Mouse (Mus musculus) liver, embryonic 12.5 days (tissue): Measurements from ENCODE around the gene Flot1. TPM values are rescaled to one million over a fixed set of nuclear protein-coding genes. Genes with fewer than 3 reads are reported as not detected.

Source experiments
- ATAC-seq: fragments of 200-750 bp; cut with Nextera tagmentation; 2 replicates; pipeline ENCODE4 v1.8.0; 2017; ENCODE audit warnings: moderate number of reproducible peaks, mild to moderate bottlenecking, moderate library complexity
- H3K27ac ChIP-seq: fragments of 300-500 bp; sonication (generic); 2 replicates; pipeline ENCODE4 v1.5.1; 2016; ENCODE audit warnings: mild to moderate bottlenecking
- H3K27me3 ChIP-seq: fragments of 300-500 bp; sonication (generic); replicated peaks from 2 replicates; pipeline ENCODE4 v1.6.1; 2016; ENCODE audit warnings: mild to moderate bottlenecking, moderate library complexity
- H3K36me3 ChIP-seq: fragments of 300-500 bp; sonication (generic); 2 replicates; pipeline ENCODE4 v1.6.1; 2016; ENCODE audit warnings: mild to moderate bottlenecking, moderate library complexity
- H3K4me1 ChIP-seq: fragments of 300-500 bp; sonication (generic); 2 replicates; pipeline ENCODE4 v1.6.1; 2016
- H3K4me2 ChIP-seq: fragments of 300-500 bp; sonication (generic); 2 replicates; pipeline ENCODE4 v1.6.1; 2016; ENCODE audit warnings: mild to moderate bottlenecking, moderate library complexity
- H3K4me3 ChIP-seq: fragments of 300-500 bp; sonication (generic); 2 replicates; pipeline ENCODE4 v1.5.1; 2016; ENCODE audit warnings: mild to moderate bottlenecking, moderate library complexity
- H3K9ac ChIP-seq: fragments of 300-500 bp; sonication (generic); 2 replicates; pipeline ENCODE4 v1.6.1; 2016; ENCODE audit warnings: mild to moderate bottlenecking, moderate library complexity
- H3K9me3 ChIP-seq: fragments of 300-500 bp; sonication (generic); replicated peaks from 2 replicates; pipeline ENCODE4 v1.6.1; 2016; ENCODE audit warnings: mild to moderate bottlenecking, moderate library complexity
- WGBS: fragments of 180-500 bp; shearing (Covaris S2); methylation state at CpG from one replicate; pipeline ENCODE4 v1.1.7; 2016; ENCODE audit not compliant: insufficient replicate concordance; 5-methylcytosine and 5-hydroxymethylcytosine counted together
- polyA plus RNA-seq: library from polyadenylated mRNA; unstranded; fragments of >200 nt; fragmentation: Nextera tagmentation; extraction: Ambion mirVana; gene quantifications from 2 replicates; pipeline ENCODE4 v1.2.1, GENCODE M21; 2016

Flot1 gene
- polyA plus RNA-seq, 1 experiment from 2014 or later, result 43.1 TPM

- Histone ChIP-seq H3K27me3 (peaks cover 70% of the 10 kb centered on the region), H3K9me3 (no peaks in the 10 kb centered on the region), H3K4me2 (peak overlapping the region; percentile 91), H3K27ac (peak overlapping the region; percentile 78; the same call in 1 of the 2 replicates), H3K4me1 (peaks cover 79% of the 10 kb centered on the region), H3K9ac (peak overlapping the region; percentile 66; the same call in 1 of the 2 replicates), H3K36me3 (no peaks in the 10 kb centered on the region; the same call in 1 of the 2 replicates), H3K4me3 (peak overlapping the region; percentile 61)
- no peak for ATAC-seq
- 36% methylated on average over 10 of the region's 10 CpGs for WGBS
These were observed 41.9 kb downstream of the Flot1 start for GRCm38 (mm10) chr17:35864832-35865353.

- ATAC-seq, result no peak
- H3K36me3 ChIP-seq, result no peaks in the 10 kb centered on the region; the same call in 1 of the 2 replicates
- H3K9ac ChIP-seq, result peak within 1 kb of the TSS; percentile 66
- H3K27me3 ChIP-seq, result peaks cover 70% of the 10 kb centered on the region
- H3K9me3 ChIP-seq, result no peaks in the 10 kb centered on the region
- peak within 1 kb of the TSS; percentile 61 for H3K4me3 ChIP-seq
- peak within 1 kb of the TSS; percentile 78 for H3K27ac ChIP-seq
- under 1% methylated on average over 48 of the region's 48 CpGs for WGBS
- H3K4me2 ChIP-seq, result peak within 1 kb of the TSS; percentile 91
- H3K4me1 ChIP-seq, result peaks cover 79% of the 10 kb centered on the region
These were observed 42.7 kb downstream of the Flot1 start, which contains the start of gene Ppp1r18 for GRCm38 (mm10) chr17:35865481-35866280. Gene Ppp1r18, plus strand, starts transcription at chr17:35865593.

DNA sequence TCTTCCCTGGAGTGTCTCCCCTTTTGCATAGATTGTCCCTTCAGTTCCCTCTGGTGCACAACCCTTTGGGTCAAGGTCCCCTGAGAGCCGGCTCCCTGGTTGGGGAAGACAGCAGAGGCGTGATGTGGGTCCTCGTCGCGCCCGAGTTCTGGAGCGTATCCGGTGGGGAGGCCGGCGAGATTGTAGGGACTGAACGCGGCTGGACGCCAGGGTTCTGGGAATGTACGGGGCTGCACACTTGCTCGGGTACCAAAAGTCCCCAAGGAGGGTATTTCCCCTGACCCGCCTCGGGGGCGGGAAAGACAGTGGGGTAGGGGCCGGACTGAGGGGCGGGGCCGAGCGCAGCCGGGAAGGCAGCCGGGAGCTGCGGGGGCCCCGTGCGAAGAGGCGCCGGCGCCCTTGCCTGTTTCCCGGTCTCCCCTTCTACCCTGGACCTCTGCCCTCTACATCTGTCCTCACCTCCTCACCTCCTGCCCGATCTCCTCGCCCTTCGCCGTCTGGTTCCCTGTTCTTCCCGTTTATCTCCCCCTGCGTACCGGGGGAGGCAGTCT is 43.3 kb downstream of the Flot1 start:
- H3K36me3 ChIP-seq, result peaks cover 4% of the 10 kb centered on the region
- peaks cover 4% of the 10 kb centered on the region; the same call in 1 of the 2 replicates for H3K9me3 ChIP-seq
- H3K4me2 ChIP-seq, result peak overlapping the region; percentile 91
- peaks cover 81% of the 10 kb centered on the region for H3K4me1 ChIP-seq
- no peak for ATAC-seq
- WGBS, result under 1% methylated on average over 38 of the region's 38 CpGs
- peak overlapping the region; percentile 61 for H3K4me3 ChIP-seq
- peak overlapping the region; percentile 78 for H3K27ac ChIP-seq
- peaks cover 70% of the 10 kb centered on the region for H3K27me3 ChIP-seq
- H3K9ac ChIP-seq, result peak overlapping the region; percentile 66

- peak overlapping the region; percentile 61 for H3K4me3 ChIP-seq
- H3K27ac ChIP-seq, result peak overlapping the region; percentile 78
- peak overlapping the region; percentile 91 for H3K4me2 ChIP-seq
- peak overlapping the region; percentile 66 for H3K9ac ChIP-seq
- peaks cover 6% of the 10 kb centered on the region; the same call in 1 of the 2 replicates for H3K9me3 ChIP-seq
- 4% methylated on average over 26 of the region's 26 CpGs for WGBS
- H3K27me3 ChIP-seq, result peaks cover 70% of the 10 kb centered on the region
- ATAC-seq, result no peak
- H3K36me3 ChIP-seq, result peaks cover 7% of the 10 kb centered on the region
- H3K4me1 ChIP-seq, result peaks cover 77% of the 10 kb centered on the region
These were observed 44.2 kb downstream of the Flot1 start for GRCm38 (mm10) chr17:35866911-35867890.

- H3K4me2 ChIP-seq, result peak overlapping the region; percentile 91
- 15% methylated on average over 17 of the region's 17 CpGs for WGBS
- H3K27ac ChIP-seq, result peak overlapping the region; percentile 78
- H3K27me3 ChIP-seq, result peaks cover 64% of the 10 kb centered on the region
- peaks cover 6% of the 10 kb centered on the region; the same call in 1 of the 2 replicates for H3K9me3 ChIP-seq
- H3K4me3 ChIP-seq, result peak overlapping the region; percentile 61
- no peak for ATAC-seq
- H3K36me3 ChIP-seq, result peaks cover 7% of the 10 kb centered on the region
- H3K4me1 ChIP-seq, result peaks cover 83% of the 10 kb centered on the region
- H3K9ac ChIP-seq, result peak overlapping the region; percentile 62
These were observed 45.3 kb downstream of the Flot1 start for GRCm38 (mm10) chr17:35868165-35868820.

- Histone ChIP-seq H3K4me2 (peak overlapping the region; percentile 91), H3K36me3 (peaks cover 7% of the 10 kb centered on the region), H3K4me1 (peaks cover 90% of the 10 kb centered on the region), H3K4me3 (peak overlapping the region; percentile 61), H3K9ac (peak overlapping the region; percentile 62), H3K9me3 (peaks cover 6% of the 10 kb centered on the region; the same call in 1 of the 2 replicates), H3K27ac (peak overlapping the region; percentile 78), H3K27me3 (peaks cover 58% of the 10 kb centered on the region)
- WGBS, result 6% methylated on average over 7 of the region's 7 CpGs
- no peak for ATAC-seq
These were observed 45.9 kb downstream of the Flot1 start for GRCm38 (mm10) chr17:35868961-35869345.

DNA sequence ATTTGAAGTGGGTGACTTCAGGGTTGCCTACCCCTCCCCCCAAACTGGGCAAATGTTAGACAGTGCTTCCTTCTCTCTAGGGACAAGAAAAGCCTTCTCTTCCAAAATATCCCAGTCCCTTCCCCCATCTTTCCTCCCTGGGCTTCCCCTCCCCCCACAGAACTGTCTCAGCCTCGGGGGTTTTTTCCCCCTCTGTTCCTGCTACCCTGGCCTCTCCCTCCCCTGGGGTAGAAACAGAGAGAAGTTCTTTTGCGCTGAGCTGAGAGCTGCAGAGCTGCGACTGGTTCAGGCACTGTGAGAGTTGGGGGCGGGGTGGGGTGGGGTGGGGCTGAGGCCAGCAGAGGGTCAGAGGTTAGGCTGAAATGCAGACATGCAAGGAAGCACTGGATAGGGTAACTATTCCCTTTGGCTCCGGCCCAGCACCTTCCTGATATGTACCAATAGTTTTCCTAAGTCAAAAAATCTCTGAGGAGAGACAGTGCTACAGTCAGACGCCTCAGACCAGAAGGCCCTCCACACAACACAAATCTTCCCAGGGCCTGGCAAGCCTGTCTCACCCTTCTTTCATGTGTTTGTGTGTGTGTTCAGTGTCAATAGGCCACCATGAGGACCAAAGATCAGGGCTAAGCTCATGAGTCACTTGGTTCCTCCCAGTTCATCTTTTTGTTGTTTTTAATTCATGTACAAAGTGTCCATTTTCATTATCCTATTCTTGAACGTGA is 46.5 kb downstream of the Flot1 start:
- Histone ChIP-seq H3K27ac (peak overlapping the region; percentile 78), H3K4me1 (peaks cover 93% of the 10 kb centered on the region), H3K9ac (peak overlapping the region; percentile 62), H3K9me3 (peaks cover 6% of the 10 kb centered on the region; the same call in 1 of the 2 replicates), H3K4me2 (peak overlapping the region; percentile 91), H3K27me3 (peaks cover 52% of the 10 kb centered on the region), H3K4me3 (peak overlapping the region; percentile 61), H3K36me3 (peaks cover 11% of the 10 kb centered on the region)
- WGBS, result 8% methylated on average over 7 of the region's 7 CpGs
- ATAC-seq, result peak; percentile 22

- H3K27me3 ChIP-seq, result peaks cover 44% of the 10 kb centered on the region
These were observed 47.3 kb downstream of the Flot1 start for GRCm38 (mm10) chr17:35870151-35870883.

GRCm38 (mm10) chr17:35870884-35871696 is 48.1 kb downstream of the Flot1 start:
- H3K4me3 ChIP-seq, result peak overlapping the region; percentile 61
- H3K4me1 ChIP-seq, result peaks cover 80% of the 10 kb centered on the region
- WGBS, result 35% methylated on average over 8 of the region's 8 CpGs
- H3K27me3 ChIP-seq, result peaks cover 36% of the 10 kb centered on the region
- H3K36me3 ChIP-seq, result peaks cover 19% of the 10 kb centered on the region
- H3K27ac ChIP-seq, result peak overlapping the region; percentile 78
- H3K9ac ChIP-seq, result no peak overlapping the region; the same call in 1 of the 2 replicates
- H3K9me3 ChIP-seq, result peaks cover 6% of the 10 kb centered on the region; the same call in 1 of the 2 replicates
- no peak for ATAC-seq
- H3K4me2 ChIP-seq, result peak overlapping the region; percentile 91

More at GRCm38 (mm10) chr17:35870151-35870883, 47.3 kb downstream of the Flot1 start:
- Histone ChIP-seq H3K9ac (no peak overlapping the region; the same call in 1 of the 2 replicates), H3K4me2 (peak overlapping the region; percentile 91), H3K4me3 (peak overlapping the region; percentile 61), H3K27ac (peak overlapping the region; percentile 78), H3K36me3 (peaks cover 19% of the 10 kb centered on the region), H3K4me1 (peaks cover 88% of the 10 kb centered on the region), H3K9me3 (peaks cover 6% of the 10 kb centered on the region; the same call in 1 of the 2 replicates)
- 15% methylated on average over 9 of the region's 9 CpGs for WGBS
- peak; percentile 50 for ATAC-seq
